In the genomic region with DNA sequence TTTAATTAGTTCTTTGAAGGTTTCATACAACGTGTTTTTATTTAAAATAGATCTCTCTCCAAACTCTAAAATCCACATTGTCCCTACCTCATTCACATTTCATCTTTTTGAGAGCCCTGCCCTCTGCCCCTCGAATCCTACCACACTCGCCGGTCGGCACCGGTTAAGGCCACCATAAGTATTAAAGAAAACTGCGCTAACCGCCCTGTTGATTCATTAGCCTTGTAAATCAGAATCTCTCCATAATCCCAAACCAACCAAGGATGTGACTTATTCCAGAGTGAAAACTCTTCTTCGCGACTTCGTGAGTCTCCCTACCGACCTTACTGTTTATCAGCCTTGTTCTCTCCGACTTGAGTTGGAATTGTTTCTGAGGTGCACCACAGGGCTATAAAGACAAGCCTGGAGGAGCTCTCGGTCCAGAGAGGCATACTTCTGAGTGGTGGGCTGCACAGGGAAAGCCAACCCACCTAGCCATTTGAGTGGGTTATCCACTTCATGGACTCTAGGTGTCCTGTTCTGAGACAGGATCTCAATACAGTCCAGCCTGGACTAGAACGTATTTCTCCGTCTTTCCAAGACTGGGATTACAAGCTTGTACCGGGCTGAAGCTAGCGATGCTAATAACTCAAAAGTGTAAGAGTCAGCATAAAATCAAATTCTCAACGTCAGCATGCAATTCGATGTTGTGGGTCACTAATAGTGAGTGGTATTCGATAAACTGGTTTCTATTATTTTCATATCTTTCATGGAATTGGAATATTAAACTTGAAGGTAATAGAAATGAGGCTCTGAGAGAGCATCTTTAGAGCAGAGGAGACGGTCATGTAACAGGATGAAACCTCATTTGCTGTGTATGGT, we compare ENCODE assay signal across 8 mouse cellular contexts. TPM values are rescaled to one million over a fixed set of nuclear protein-coding genes. Genes with fewer than 3 reads are reported as not detected.
A peak's percentile ranks its signal among the peaks of the same experiment; 100 is the strongest.
DNase-seq lines count a peak whose midpoint lies in the region; ATAC-seq lines count a peak whose summit lies in the region.

No protein-coding gene starts in this region.

- 30% methylated on average over 22 of the region's 22 CpGs for WGBS in lung, embryonic 16.5 days
- WGBS in embryonic facial prominence, embryonic 11.5 days, result 30% methylated on average over 22 of the region's 22 CpGs
- 31% methylated on average over 22 of the region's 22 CpGs for WGBS in heart, embryonic 11.5 days (ENCODE audit: insufficient replicate concordance)
- WGBS in liver, embryonic 13.5 days (ENCODE audit: insufficient replicate concordance), result 31% methylated on average over 22 of the region's 22 CpGs
- WGBS in stomach, embryonic 15.5 days, result 28% methylated on average over 22 of the region's 22 CpGs

- no peak for DNase-seq in lung, postnatal 14 days
- DNase-seq in embryonic facial prominence, embryonic 11.5 days (ENCODE audit: low spot score), result peak; percentile 3
- DNase-seq in liver, embryonic 13.5 days, result no peak
- DNase-seq in spleen, adult 12 weeks (ENCODE audit: low spot score), result no peak
- DNase-seq in lung, postnatal 25 days (ENCODE audit: low spot score), result no peak

- peak overlapping the region; percentile 15 for H3K27ac ChIP-seq in lung, embryonic 16.5 days (ENCODE audit: low read length)
- H3K27ac ChIP-seq in embryonic facial prominence, embryonic 11.5 days (replicated peaks; ENCODE audit: low read depth, low read length), result 0 out of 2 replicates have a peak overlapping the region, but pooled peaks have one; percentile 53
- no peak overlapping the region for H3K27ac ChIP-seq in heart, embryonic 11.5 days (ENCODE audit: low read depth, low read length)
- 0 out of 2 replicates have a peak overlapping the region, but pooled peaks have one; percentile 53 for H3K27ac ChIP-seq in liver, embryonic 13.5 days
- no peak overlapping the region for H3K27ac ChIP-seq in stomach, embryonic 15.5 days

- ATAC-seq in lung, embryonic 16.5 days (ENCODE audit: low read depth), result peak; percentile 10; the same call in 1 of the 2 replicates
- ATAC-seq in embryonic facial prominence, embryonic 11.5 days (replicated peaks; ENCODE audit: insufficient number of reproducible peaks, low FRiP score, low TSS enrichment, low read depth), result peak; percentile 17; the same call in 1 of the 2 replicates
- ATAC-seq in heart, embryonic 11.5 days (replicated peaks; ENCODE audit: insufficient number of reproducible peaks, low FRiP score, low TSS enrichment), result no peak; the same call in 1 of the 2 replicates
- peak; percentile 27; the same call in 1 of the 2 replicates for ATAC-seq in liver, embryonic 13.5 days (ENCODE audit: low read depth)
- no peak; the same call in 1 of the 2 replicates for ATAC-seq in stomach, embryonic 15.5 days (ENCODE audit: insufficient read depth, low FRiP score, low read depth)

- no peaks in the 10 kb centered on the region for H3K9me3 ChIP-seq in lung, embryonic 16.5 days (ENCODE audit: control insufficient read depth, low read length)
- no peaks in the 10 kb centered on the region for H3K9me3 ChIP-seq in embryonic facial prominence, embryonic 11.5 days (replicated peaks; ENCODE audit: control insufficient read depth, low read length)
- H3K9me3 ChIP-seq in heart, embryonic 11.5 days (replicated peaks; ENCODE audit: control insufficient read depth, low read length), result no peaks in the 10 kb centered on the region
- no peaks in the 10 kb centered on the region for H3K9me3 ChIP-seq in liver, embryonic 13.5 days (replicated peaks)
- no peaks in the 10 kb centered on the region for H3K9me3 ChIP-seq in stomach, embryonic 15.5 days

- peaks cover 7% of the 10 kb centered on the region for H3K4me1 ChIP-seq in lung, embryonic 16.5 days (replicated peaks; ENCODE audit: control insufficient read depth, insufficient read depth, low read length)
- H3K4me1 ChIP-seq in embryonic facial prominence, embryonic 11.5 days (ENCODE audit: control insufficient read depth, insufficient read depth, low read length), result no peaks in the 10 kb centered on the region
- peaks cover 8% of the 10 kb centered on the region; the same call in 1 of the 2 replicates for H3K4me1 ChIP-seq in heart, embryonic 11.5 days (ENCODE audit: control insufficient read depth, insufficient read depth, low read length)
- H3K4me1 ChIP-seq in liver, embryonic 13.5 days (replicated peaks), result peaks cover 37% of the 10 kb centered on the region
- peaks cover 9% of the 10 kb centered on the region; the same call in 1 of the 2 replicates for H3K4me1 ChIP-seq in stomach, embryonic 15.5 days

- H3K27me3 ChIP-seq in lung, embryonic 16.5 days (ENCODE audit: control insufficient read depth, insufficient read depth, low read depth, low read length), result no peaks in the 10 kb centered on the region
- no peaks in the 10 kb centered on the region for H3K27me3 ChIP-seq in embryonic facial prominence, embryonic 11.5 days (ENCODE audit: control insufficient read depth, insufficient read depth, low read length)
- H3K27me3 ChIP-seq in heart, embryonic 11.5 days (ENCODE audit: control insufficient read depth, insufficient read depth, low read length), result no peaks in the 10 kb centered on the region
- H3K27me3 ChIP-seq in liver, embryonic 13.5 days, result no peaks in the 10 kb centered on the region
- no peaks in the 10 kb centered on the region for H3K27me3 ChIP-seq in stomach, embryonic 15.5 days (replicated peaks)

- peak overlapping the region; percentile 80 for H3K4me3 ChIP-seq in lung, embryonic 16.5 days (ENCODE audit: low read length)
- H3K4me3 ChIP-seq in embryonic facial prominence, embryonic 11.5 days (ENCODE audit: low read depth, low read length), result peak overlapping the region; percentile 97
- peak overlapping the region; percentile 96 for H3K4me3 ChIP-seq in heart, embryonic 11.5 days (ENCODE audit: low read depth, low read length)
- H3K4me3 ChIP-seq in liver, embryonic 13.5 days (replicated peaks), result peak overlapping the region; percentile 86
- H3K4me3 ChIP-seq in stomach, embryonic 15.5 days (replicated peaks), result peak overlapping the region; percentile 97

- peak overlapping the region; percentile 94 for H3K9ac ChIP-seq in lung, embryonic 16.5 days (ENCODE audit: low read length)
- H3K9ac ChIP-seq in embryonic facial prominence, embryonic 11.5 days (replicated peaks; ENCODE audit: low read length), result peak overlapping the region; percentile 90
- H3K9ac ChIP-seq in heart, embryonic 11.5 days (ENCODE audit: low read depth, low read length), result peak overlapping the region; percentile 71
- peak overlapping the region; percentile 94 for H3K9ac ChIP-seq in liver, embryonic 13.5 days
- no peak overlapping the region for H3K9ac ChIP-seq in stomach, embryonic 15.5 days

- H3K36me3 ChIP-seq in lung, embryonic 16.5 days (ENCODE audit: control insufficient read depth, insufficient read depth, low read length), result peaks cover 15% of the 10 kb centered on the region
- H3K36me3 ChIP-seq in embryonic facial prominence, embryonic 11.5 days (replicated peaks; ENCODE audit: control insufficient read depth, insufficient read depth, low read depth, low read length), result no peaks in the 10 kb centered on the region; the same call in 1 of the 2 replicates
- peaks cover 17% of the 10 kb centered on the region for H3K36me3 ChIP-seq in heart, embryonic 11.5 days (ENCODE audit: control insufficient read depth, insufficient read depth, low read length)
- peaks cover 40% of the 10 kb centered on the region for H3K36me3 ChIP-seq in liver, embryonic 13.5 days
- peaks cover 11% of the 10 kb centered on the region for H3K36me3 ChIP-seq in stomach, embryonic 15.5 days

- peak overlapping the region; percentile 86 for H3K4me2 ChIP-seq in lung, embryonic 16.5 days (ENCODE audit: low read depth, low read length)
- H3K4me2 ChIP-seq in embryonic facial prominence, embryonic 11.5 days (ENCODE audit: low read depth, low read length), result peak overlapping the region; percentile 74
- H3K4me2 ChIP-seq in heart, embryonic 11.5 days, result peak overlapping the region; percentile 92
- H3K4me2 ChIP-seq in liver, embryonic 13.5 days, result peak overlapping the region; percentile 85
- H3K4me2 ChIP-seq in stomach, embryonic 15.5 days, result peak overlapping the region; percentile 70

RNA-seq across cellular contexts. Expression of a gene that starts 0.6 kb away (rescaled TPM):
- 40.1 and 40.2 TPM in 2 replicates for polyA plus RNA-seq in lung, embryonic 16.5 days (2015; fragmentation: Nextera tagmentation; extraction: Ambion mirVana)
- 46.1 and 47.2 TPM in 2 replicates for polyA plus RNA-seq in embryonic facial prominence, embryonic 11.5 days (2014; fragmentation: Nextera tagmentation; extraction: Ambion mirVana)
- 31.8 and 38.9 TPM in 2 replicates for polyA plus RNA-seq in heart, embryonic 11.5 days (2014; fragmentation: Nextera tagmentation; extraction: Ambion mirVana)
- 21.2 and 24.7 TPM in 2 replicates for polyA plus RNA-seq in liver, embryonic 13.5 days (2015; fragmentation: Nextera tagmentation; extraction: Ambion mirVana)
- 37.1 and 39.9 TPM in 2 replicates for polyA plus RNA-seq in stomach, embryonic 15.5 days (2015; fragmentation: Nextera tagmentation; extraction: Ambion mirVana)

RNA-seq across cellular contexts. Expression of a gene that starts 27.8 kb away (rescaled TPM):
- 31.8 and 35.3 TPM in 2 replicates for polyA plus RNA-seq in lung, embryonic 16.5 days (2015; fragmentation: Nextera tagmentation; extraction: Ambion mirVana)
- 47.3 and 52.3 TPM in 2 replicates for polyA plus RNA-seq in embryonic facial prominence, embryonic 11.5 days (2014; fragmentation: Nextera tagmentation; extraction: Ambion mirVana)
- polyA plus RNA-seq in heart, embryonic 11.5 days (2014; fragmentation: Nextera tagmentation; extraction: Ambion mirVana), result 22.4 and 26.1 TPM in 2 replicates
- polyA plus RNA-seq in liver, embryonic 13.5 days (2015; fragmentation: Nextera tagmentation; extraction: Ambion mirVana), result 20.3 and 24.2 TPM in 2 replicates
- 28.6 and 29.7 TPM in 2 replicates for polyA plus RNA-seq in stomach, embryonic 15.5 days (2015; fragmentation: Nextera tagmentation; extraction: Ambion mirVana)

RNA-seq across cellular contexts. Expression of a gene that starts 38.3 kb away (rescaled TPM):
- 39.3 and 39.8 TPM in 2 replicates for polyA plus RNA-seq in lung, embryonic 16.5 days (2015; fragmentation: Nextera tagmentation; extraction: Ambion mirVana)
- 19.9 and 23.7 TPM in 2 replicates for polyA plus RNA-seq in embryonic facial prominence, embryonic 11.5 days (2014; fragmentation: Nextera tagmentation; extraction: Ambion mirVana)
- 14.4 and 16.2 TPM in 2 replicates for polyA plus RNA-seq in heart, embryonic 11.5 days (2014; fragmentation: Nextera tagmentation; extraction: Ambion mirVana)
- polyA plus RNA-seq in liver, embryonic 13.5 days (2015; fragmentation: Nextera tagmentation; extraction: Ambion mirVana), result 14.7 and 17.9 TPM in 2 replicates
- polyA plus RNA-seq in stomach, embryonic 15.5 days (2015; fragmentation: Nextera tagmentation; extraction: Ambion mirVana), result 40.8 and 46.0 TPM in 2 replicates

RNA-seq across cellular contexts. Expression of a gene that starts 38.4 kb away (rescaled TPM):
- 69.2 and 74.4 TPM in 2 replicates for polyA plus RNA-seq in lung, embryonic 16.5 days (2015; fragmentation: Nextera tagmentation; extraction: Ambion mirVana)
- 104 and 110 TPM in 2 replicates for polyA plus RNA-seq in embryonic facial prominence, embryonic 11.5 days (2014; fragmentation: Nextera tagmentation; extraction: Ambion mirVana)
- 65.5 and 76.0 TPM in 2 replicates for polyA plus RNA-seq in heart, embryonic 11.5 days (2014; fragmentation: Nextera tagmentation; extraction: Ambion mirVana)
- polyA plus RNA-seq in liver, embryonic 13.5 days (2015; fragmentation: Nextera tagmentation; extraction: Ambion mirVana), result 48.1 and 54.8 TPM in 2 replicates
- 82.1 and 86.9 TPM in 2 replicates for polyA plus RNA-seq in stomach, embryonic 15.5 days (2015; fragmentation: Nextera tagmentation; extraction: Ambion mirVana)

Comparison
In these comparisons a context has a peak if more than half of its experiments do, and no peak if none do; other contexts are left out.
1. ATAC-seq: peak in lung, embryonic 16.5 days (single experiment), embryonic facial prominence, embryonic 11.5 days (single experiment) and liver, embryonic 13.5 days (single experiment); none in heart, embryonic 11.5 days (single experiment) and stomach, embryonic 15.5 days (single experiment).
2. H3K27ac ChIP-seq: peak in lung, embryonic 16.5 days (single experiment), embryonic facial prominence, embryonic 11.5 days (single experiment) and liver, embryonic 13.5 days (single experiment); none in heart, embryonic 11.5 days (single experiment) and stomach, embryonic 15.5 days (single experiment).
3. Peak in every context shown above with its lines, with median percentiles within 50 percentile points of each other: H3K4me2 ChIP-seq and H3K4me3 ChIP-seq.